Comparison of ENCODE assay signal across 14 mouse cellular contexts in genomic region chr2:146400738-146401137, GRCm38 (mm10).
"Had no signal": no experiment of that assay in that cellular context is flagged by ENCODE, and none has a peak within 500 bp of the region (broad histone marks: within the 10 kb centered on the region; RNA-seq: fewer than 3 reads in every experiment).

No protein-coding gene starts in this region.

- H3K9me3 ChIP-seq: limb, embryonic 13.5 days; liver, embryonic 15.5 days; midbrain, embryonic 10.5 days; midbrain, embryonic 15.5 days; neural tube, embryonic 13.5 days had no signal

- H3K27me3 ChIP-seq: limb, embryonic 13.5 days; liver, embryonic 15.5 days; midbrain, embryonic 15.5 days; neural tube, embryonic 13.5 days had no signal

- H3K4me2 ChIP-seq: limb, embryonic 13.5 days; liver, embryonic 15.5 days; midbrain, embryonic 15.5 days; neural tube, embryonic 13.5 days had no signal

- H3K9ac ChIP-seq: limb, embryonic 13.5 days; liver, embryonic 15.5 days; midbrain, embryonic 15.5 days; neural tube, embryonic 13.5 days had no signal

- DNase-seq: kidney, postnatal 25 days; layer of hippocampus, adult 9-11 months; layer of hippocampus, postnatal 36 days; left cerebral cortex, postnatal 4 days; lung, adult 2 months; lung, postnatal 36 days; right cerebral cortex, postnatal 14 days; thymus, postnatal 36 days had no signal

- ATAC-seq: lung, postnatal 0 days; midbrain, embryonic 15.5 days had no signal

- H3K27ac ChIP-seq: limb, embryonic 13.5 days; liver, embryonic 15.5 days; midbrain, embryonic 10.5 days; midbrain, embryonic 15.5 days; neural tube, embryonic 13.5 days had no signal

- H3K36me3 ChIP-seq: midbrain, embryonic 15.5 days had no signal

- H3K4me3 ChIP-seq: limb, embryonic 13.5 days; liver, embryonic 15.5 days; midbrain, embryonic 10.5 days; midbrain, embryonic 15.5 days; neural tube, embryonic 13.5 days had no signal

- H3K4me1 ChIP-seq: limb, embryonic 13.5 days; liver, embryonic 15.5 days; midbrain, embryonic 15.5 days; neural tube, embryonic 13.5 days had no signal
